Mouse (Mus musculus) heart, embryonic 14.5 days (tissue): ENCODE results near the gene Llph. TPM values are rescaled to one million over a fixed set of nuclear protein-coding genes. Genes with fewer than 3 reads are reported as not detected.
A peak's percentile ranks its signal among the peaks of the same experiment; 100 is the strongest.

ENCODE experiments used
- ATAC-seq: fragments of 200-750 bp; cut with Nextera tagmentation; 2 replicates; pipeline ENCODE4 v1.8.0; 2017; ENCODE audit warnings: low read depth, moderate TSS enrichment; ENCODE audit not compliant: insufficient number of reproducible peaks, insufficient read depth, low FRiP score
- H3K27ac ChIP-seq, 2 experiments: fragments of 200-500 bp in 1 of 2; fragments of 300-500 bp in 1 of 2; sonication (generic) in 1 of 2; replicated peaks in 1 of 2; 2 replicates each; pipeline ENCODE4 v1.5.1; 2012 to 2014; ENCODE audit warnings: low read depth in 2 of 2, low read length in 2 of 2, control low read depth in 1 of 2, mild to moderate bottlenecking in 1 of 2, mixed read lengths in 1 of 2; ENCODE audit not compliant: control insufficient read depth in 1 of 2, insufficient read depth in 1 of 2
- H3K27me3 ChIP-seq: fragments of 300-500 bp; sonication (generic); 2 replicates; pipeline ENCODE4 v1.6.1; 2014; ENCODE audit warnings: mild to moderate bottlenecking, low read length, control low read depth; ENCODE audit not compliant: control insufficient read depth, insufficient read depth
- H3K36me3 ChIP-seq: fragments of 300-500 bp; sonication (generic); 2 replicates; pipeline ENCODE4 v1.6.1; 2014; ENCODE audit warnings: mild to moderate bottlenecking, control low read depth, low read length, mixed read lengths; ENCODE audit not compliant: control insufficient read depth, insufficient read depth
- H3K4me1 ChIP-seq, 2 experiments: fragments of 200-500 bp in 1 of 2; fragments of 300-500 bp in 1 of 2; sonication (generic) in 1 of 2; 2 replicates each; pipeline ENCODE4 v1.6.1; 2012 to 2014; ENCODE audit warnings: low read length in 2 of 2, control low read depth in 1 of 2, mixed read lengths in 1 of 2; ENCODE audit not compliant: control insufficient read depth in 2 of 2, insufficient read depth in 2 of 2
- H3K4me2 ChIP-seq: fragments of 300-500 bp; sonication (generic); 2 replicates; pipeline ENCODE4 v1.6.1; 2014; ENCODE audit warnings: mild to moderate bottlenecking, low read length
- H3K4me3 ChIP-seq, 2 experiments: fragments of 200-500 bp in 1 of 2; fragments of 300-500 bp in 1 of 2; sonication (generic) in 1 of 2; 2 replicates each; pipeline ENCODE4 v1.5.1; 2012 to 2014; ENCODE audit warnings: low read length in 2 of 2, mild to moderate bottlenecking in 2 of 2, control low read depth in 1 of 2, low read depth in 1 of 2, moderate library complexity in 1 of 2; ENCODE audit not compliant: control insufficient read depth in 1 of 2, insufficient read depth in 1 of 2
- H3K9ac ChIP-seq: fragments of 300-500 bp; sonication (generic); 2 replicates; pipeline ENCODE4 v1.6.1; 2014; ENCODE audit warnings: mild to moderate bottlenecking, low read length
- H3K9me3 ChIP-seq: fragments of 300-500 bp; sonication (generic); 2 replicates; pipeline ENCODE4 v1.6.1; 2016; ENCODE audit warnings: low read length, control low read depth; ENCODE audit not compliant: control insufficient read depth
- WGBS: fragments of 180-500 bp; shearing (Covaris S2); extraction: QIAGEN DNeasy Blood & Tissue Kit; methylation state at CpG from one replicate; pipeline ENCODE4 v1.1.7; 2014; 5-methylcytosine and 5-hydroxymethylcytosine counted together
- polyA plus RNA-seq: library from polyadenylated mRNA; unstranded; fragments of >200 nt; fragmentation: Nextera tagmentation; extraction: Ambion mirVana; gene quantifications from 2 replicates; pipeline ENCODE4 v1.2.1, GENCODE M21; 2014

Gene Llph
- polyA plus RNA-seq, 1 experiment from 2014 or later: 30.9 TPM

GRCm38 (mm10) chr10:120193255-120193654 is 33.6 kb upstream of the Llph start:
- 86% methylated on average over 8 of the region's 8 CpGs for WGBS
- no peaks in the 10 kb centered on the region for H3K36me3 ChIP-seq
- H3K4me3 ChIP-seq: no peak overlapping the region
- no peaks in the 10 kb centered on the region for H3K9me3 ChIP-seq
- no peaks in the 10 kb centered on the region for H3K27me3 ChIP-seq
- no peak overlapping the region for H3K4me2 ChIP-seq
- no peaks in the 10 kb centered on the region for H3K4me1 ChIP-seq
- no peak overlapping the region for H3K9ac ChIP-seq
- H3K27ac ChIP-seq: no peak overlapping the region
- ATAC-seq: no peak

DNA sequence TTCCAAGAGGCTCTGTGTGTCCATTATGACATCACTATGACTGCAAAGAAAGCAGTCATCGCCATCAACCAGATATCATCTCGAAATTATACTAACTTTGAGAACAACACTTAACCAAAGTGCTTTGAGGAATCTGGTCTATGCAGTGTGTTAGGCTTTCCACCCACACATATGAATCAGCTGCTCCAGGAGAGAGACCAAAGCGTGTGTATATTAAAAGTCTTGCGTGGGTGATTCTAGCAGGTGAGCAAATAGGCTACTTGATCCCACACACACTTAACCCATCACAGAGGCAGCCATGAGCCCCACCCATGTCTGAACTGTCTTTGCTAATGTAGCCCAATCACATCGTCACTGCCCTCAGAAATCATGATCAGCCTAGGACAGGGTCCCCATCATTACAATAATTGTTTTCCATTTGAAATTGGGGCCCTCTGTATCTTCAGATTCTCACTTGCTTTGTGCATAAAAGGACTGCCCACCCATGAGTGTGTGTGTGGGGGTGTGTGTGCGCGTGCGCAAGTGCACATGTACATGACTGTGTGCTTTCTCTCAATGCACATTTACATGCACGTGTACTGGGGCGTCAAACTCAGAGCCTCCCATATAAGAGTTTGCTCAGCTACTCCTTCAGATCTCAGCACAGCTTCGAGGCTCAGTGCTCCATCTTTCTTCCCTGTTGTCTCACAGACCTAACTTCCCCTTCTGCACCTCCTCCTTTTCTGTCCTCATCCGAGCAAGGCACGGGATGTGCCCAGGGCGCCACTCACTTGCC is 29.6 kb upstream of the Llph start:
- H3K4me3 ChIP-seq: no peak overlapping the region
- H3K27ac ChIP-seq: no peak overlapping the region
- no peak overlapping the region for H3K9ac ChIP-seq
- H3K4me1 ChIP-seq: no peaks in the 10 kb centered on the region
- no peak overlapping the region for H3K4me2 ChIP-seq
- H3K27me3 ChIP-seq: peaks cover 3% of the 10 kb centered on the region
- WGBS: 73% methylated on average over 14 of the region's 14 CpGs
- no peak for ATAC-seq
- H3K9me3 ChIP-seq: no peaks in the 10 kb centered on the region
- no peaks in the 10 kb centered on the region for H3K36me3 ChIP-seq

DNA sequence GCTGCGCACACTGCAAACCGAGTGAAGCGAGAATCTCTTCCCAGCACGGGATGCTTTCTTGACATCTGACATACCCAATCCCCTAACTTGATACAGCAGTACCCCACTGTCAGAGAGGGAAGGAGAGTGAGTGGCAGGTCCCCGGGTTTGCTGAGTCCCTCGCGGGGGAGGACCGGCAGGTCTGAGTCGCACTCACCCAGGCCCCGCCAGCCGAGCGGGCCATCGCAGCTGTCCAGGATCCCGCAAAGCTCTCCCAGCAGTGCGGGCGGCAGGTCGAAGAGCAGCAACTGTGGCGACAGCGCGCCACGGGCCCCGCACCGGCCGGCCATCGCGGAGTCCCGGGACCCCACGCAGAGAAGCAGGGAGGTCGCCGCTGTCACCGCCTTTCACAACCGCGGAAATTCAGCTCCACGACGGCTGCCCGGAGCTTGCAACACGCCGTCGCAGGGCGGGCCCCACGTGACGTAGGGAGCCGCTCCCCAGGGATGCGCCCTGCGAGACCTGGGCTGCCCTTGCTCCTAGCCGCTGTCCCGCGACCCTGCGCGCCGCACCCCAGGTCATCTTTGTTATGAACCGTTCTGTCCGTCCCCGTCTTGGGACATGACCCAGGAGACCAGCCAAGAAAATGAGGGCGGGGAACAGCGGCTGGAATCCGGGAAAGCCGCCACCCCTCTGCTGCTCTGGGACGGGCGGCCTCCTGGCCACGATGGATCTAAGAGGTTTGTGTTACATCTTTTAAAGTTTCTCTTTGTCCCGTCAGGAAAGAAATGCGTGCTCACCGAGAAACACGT is 25.5 kb upstream of the Llph start, which contains the start of gene Tmbim4:
Gene Tmbim4, plus strand, starts transcription at position 460 of the 791 bp plus-strand sequence.
- ATAC-seq: peak; percentile 66
- Histone ChIP-seq H3K4me2 (peak within 1 kb of the TSS; percentile 94), H3K9ac (peak within 1 kb of the TSS; percentile 67), H3K9me3 (no peaks in the 10 kb centered on the region), H3K4me3 (peak within 1 kb of the TSS; percentile 51 to 52), H3K4me1 (no peaks in the 10 kb centered on the region), H3K27ac (no peak within 1 kb of the TSS), H3K36me3 (no peaks in the 10 kb centered on the region), H3K27me3 (peaks cover 3% of the 10 kb centered on the region)
- 2% methylated on average over 64 of the region's 65 CpGs for WGBS

GRCm38 (mm10) chr10:120201961-120202402 is 24.9 kb upstream of the Llph start, which contains the start of gene Irak3:
Irak3 (minus strand) TSS chr10:120202130.
- ATAC-seq: no peak
- Histone ChIP-seq H3K4me1 (no peaks in the 10 kb centered on the region), H3K9ac (peak within 1 kb of the TSS; percentile 67), H3K9me3 (no peaks in the 10 kb centered on the region), H3K4me3 (peak within 1 kb of the TSS; percentile 51 to 52), H3K27ac (no peak within 1 kb of the TSS), H3K27me3 (peaks cover 3% of the 10 kb centered on the region), H3K4me2 (peak within 1 kb of the TSS; percentile 94), H3K36me3 (no peaks in the 10 kb centered on the region)
- 4% methylated on average over 13 of the region's 13 CpGs for WGBS

- no peak overlapping the region for H3K27ac ChIP-seq
- no peaks in the 10 kb centered on the region for H3K9me3 ChIP-seq
- H3K4me2 ChIP-seq: peak overlapping the region; percentile 94; the same call in 1 of the 2 replicates
Measured at GRCm38 (mm10) chr10:120202467-120203250, 24.2 kb upstream of the Llph start.

DNA sequence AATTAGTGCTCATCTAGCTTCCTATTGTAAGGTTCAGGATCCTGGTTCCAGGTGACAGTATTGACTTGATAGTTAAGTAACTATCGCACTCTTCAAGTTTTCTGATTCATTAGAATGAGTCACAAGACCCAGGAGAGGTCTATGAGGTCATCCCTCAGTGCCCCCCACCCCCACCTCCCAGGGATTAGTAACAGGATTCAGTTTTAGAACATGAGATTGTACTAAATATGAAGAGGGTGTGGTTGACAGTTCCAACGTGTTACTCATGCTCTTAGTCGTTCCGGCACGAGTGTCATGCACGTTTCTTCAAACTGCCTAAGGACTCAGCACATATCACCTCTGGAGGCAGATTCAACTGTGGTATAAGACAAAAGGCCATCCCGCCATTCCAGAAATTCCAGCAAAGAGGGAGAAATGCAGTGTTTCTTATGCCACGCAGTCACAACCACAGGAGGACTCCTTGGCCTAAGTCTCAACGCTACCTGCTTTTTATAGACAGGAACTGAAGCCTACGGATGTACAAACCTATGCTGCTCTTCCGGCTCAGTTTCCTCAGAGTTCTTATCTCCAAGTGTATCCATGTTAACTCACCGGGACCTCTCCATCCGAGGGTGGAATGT is 22.2 kb upstream of the Llph start:
- no peaks in the 10 kb centered on the region for H3K9me3 ChIP-seq
- no peak overlapping the region for H3K27ac ChIP-seq
- H3K4me2 ChIP-seq: no peak overlapping the region
- H3K36me3 ChIP-seq: no peaks in the 10 kb centered on the region
- H3K9ac ChIP-seq: no peak overlapping the region
- H3K27me3 ChIP-seq: peaks cover 3% of the 10 kb centered on the region
- no peak overlapping the region for H3K4me3 ChIP-seq
- peaks cover 0 to 5% of the 10 kb centered on the region in 2 experiments; a peak in 1 of 4 replicates for H3K4me1 ChIP-seq
- no peak for ATAC-seq
- WGBS: 59% methylated on average over 13 of the region's 13 CpGs

More at GRCm38 (mm10) chr10:120202467-120203250, 24.2 kb upstream of the Llph start:
- 67% methylated on average over 16 of the region's 16 CpGs for WGBS
- H3K9ac ChIP-seq: no peak overlapping the region
- ATAC-seq: no peak
- H3K4me1 ChIP-seq: no peaks in the 10 kb centered on the region
- H3K36me3 ChIP-seq: no peaks in the 10 kb centered on the region
- H3K27me3 ChIP-seq: peaks cover 3% of the 10 kb centered on the region
- no peak overlapping the region for H3K4me3 ChIP-seq

DNA sequence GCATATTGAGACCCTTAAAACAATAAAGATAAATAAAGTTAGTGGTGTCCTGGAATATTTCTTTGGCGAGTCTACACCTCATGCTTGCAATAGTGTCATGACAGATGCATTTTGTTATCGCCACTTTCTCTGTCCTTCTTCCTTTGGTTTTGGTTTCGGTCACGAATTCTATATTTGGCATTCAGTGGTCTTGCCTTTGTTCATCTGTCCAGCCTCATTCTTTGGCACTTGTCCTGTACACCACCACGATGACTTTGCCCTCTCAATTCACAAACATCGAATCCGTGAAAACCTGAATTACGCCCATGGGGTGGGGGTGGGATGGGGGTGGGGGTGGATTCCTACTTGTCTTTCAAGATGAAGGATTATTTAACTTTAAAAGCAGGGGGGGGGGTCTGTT is 18.9 kb upstream of the Llph start:
- no peak for ATAC-seq
- H3K4me1 ChIP-seq: peaks cover 0 to 7% of the 10 kb centered on the region in 2 experiments; a peak in 1 of 4 replicates
- no peak overlapping the region for H3K9ac ChIP-seq
- 82% methylated on average over 8 of the region's 8 CpGs for WGBS
- H3K4me2 ChIP-seq: no peak overlapping the region
- H3K27me3 ChIP-seq: no peaks in the 10 kb centered on the region
- H3K4me3 ChIP-seq: no peak overlapping the region
- no peaks in the 10 kb centered on the region for H3K9me3 ChIP-seq
- no peaks in the 10 kb centered on the region for H3K36me3 ChIP-seq
- H3K27ac ChIP-seq: no peak overlapping the region
